Mouse (Mus musculus) megakaryocyte, embryonic 14.5 days (primary cell): ENCODE measurements at regions not wholly inside any gene's neighbourhood (a gene's known extent, or its start where the extent isn't known, plus 50 kb on each side); places are given as distances from the start of the nearest gene placed in this dataset.

Experiments used
- FLI1 ChIP-seq: IDR thresholded peaks from 2 replicates; pipeline ENCODE4 v1.6.1; 2012; ENCODE audit warnings: low read length, inconsistent platforms, mixed read lengths
- GATA1 ChIP-seq: IDR thresholded peaks from 3 replicates; pipeline ENCODE4 v1.6.1; 2012; ENCODE audit warnings: mixed read lengths, low read length, inconsistent platforms, borderline replicate concordance

DNA sequence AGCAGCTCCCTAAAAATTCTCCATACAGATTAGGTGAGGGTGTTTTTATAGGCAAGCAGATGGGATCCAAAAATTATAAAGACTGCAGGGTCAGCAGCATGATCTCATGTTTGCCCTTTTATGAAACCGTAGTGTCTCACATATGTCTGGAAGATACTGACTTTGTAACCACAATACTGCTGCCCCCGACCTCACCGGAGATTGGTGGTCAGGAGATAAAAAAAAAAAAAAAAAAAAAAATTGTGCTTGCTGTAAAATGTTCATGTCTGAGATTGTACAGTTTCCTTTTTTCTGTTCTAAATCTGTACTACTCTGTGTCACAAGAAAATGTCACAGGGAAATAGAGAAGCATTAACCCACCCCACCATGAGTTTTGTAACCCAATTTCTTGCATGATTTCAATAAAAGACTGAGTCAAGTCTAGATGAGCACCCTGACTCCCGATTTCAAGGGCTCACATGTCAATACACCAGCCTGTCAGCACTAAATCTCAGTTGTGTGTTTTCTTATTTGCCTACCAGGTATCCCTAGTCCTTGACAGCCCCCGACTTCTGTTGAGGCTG lies 169.5 kb upstream of the Ipo5 start:
- TF ChIP-seq GATA1 (no peak), FLI1 (no peak)
